Mouse (Mus musculus) MN1 (cell line): ENCODE data around the gene Myh3.

ENCODE experiments used
- DNase-seq: peaks from one replicate; pipeline ENCODE4 v3.0.0-alpha.2; 2016; ENCODE audit warnings: low spot score

Myh3 gene

DNA sequence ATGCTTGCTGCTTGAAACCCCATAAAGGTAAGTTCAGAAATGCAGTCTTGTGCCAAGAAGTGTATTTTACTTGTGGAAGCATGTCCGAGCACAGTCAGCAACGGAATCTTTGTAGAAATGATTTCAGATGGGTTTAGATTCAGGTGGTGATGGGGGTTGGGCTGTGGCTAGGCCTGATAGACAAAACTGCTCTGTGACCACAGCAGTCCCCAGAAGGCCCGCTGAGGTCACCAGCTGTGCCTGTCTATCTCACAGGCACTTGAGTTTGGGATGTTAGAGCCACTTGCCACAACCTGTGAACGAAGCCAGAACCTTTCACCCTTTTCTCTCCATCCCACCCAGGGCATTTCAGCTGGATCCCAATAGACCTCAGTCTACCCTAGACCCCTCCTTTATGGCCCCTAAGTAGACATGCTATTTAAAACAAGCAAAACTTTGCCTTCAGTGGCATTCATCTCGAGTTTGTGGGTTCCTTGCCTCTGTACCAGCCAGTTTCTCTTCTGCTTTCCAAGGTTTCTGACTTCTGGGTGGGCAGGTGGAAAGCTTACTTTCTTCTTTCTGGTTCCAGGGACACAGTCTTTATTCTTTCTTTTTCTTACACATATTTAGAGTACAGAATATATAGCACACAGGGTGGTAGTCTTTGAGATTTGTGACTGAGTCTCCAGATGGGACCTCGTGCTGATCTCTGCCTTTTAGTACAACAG is 66.6 kb downstream of the Myh3 start:
- DNase-seq, result no peak

DNA sequence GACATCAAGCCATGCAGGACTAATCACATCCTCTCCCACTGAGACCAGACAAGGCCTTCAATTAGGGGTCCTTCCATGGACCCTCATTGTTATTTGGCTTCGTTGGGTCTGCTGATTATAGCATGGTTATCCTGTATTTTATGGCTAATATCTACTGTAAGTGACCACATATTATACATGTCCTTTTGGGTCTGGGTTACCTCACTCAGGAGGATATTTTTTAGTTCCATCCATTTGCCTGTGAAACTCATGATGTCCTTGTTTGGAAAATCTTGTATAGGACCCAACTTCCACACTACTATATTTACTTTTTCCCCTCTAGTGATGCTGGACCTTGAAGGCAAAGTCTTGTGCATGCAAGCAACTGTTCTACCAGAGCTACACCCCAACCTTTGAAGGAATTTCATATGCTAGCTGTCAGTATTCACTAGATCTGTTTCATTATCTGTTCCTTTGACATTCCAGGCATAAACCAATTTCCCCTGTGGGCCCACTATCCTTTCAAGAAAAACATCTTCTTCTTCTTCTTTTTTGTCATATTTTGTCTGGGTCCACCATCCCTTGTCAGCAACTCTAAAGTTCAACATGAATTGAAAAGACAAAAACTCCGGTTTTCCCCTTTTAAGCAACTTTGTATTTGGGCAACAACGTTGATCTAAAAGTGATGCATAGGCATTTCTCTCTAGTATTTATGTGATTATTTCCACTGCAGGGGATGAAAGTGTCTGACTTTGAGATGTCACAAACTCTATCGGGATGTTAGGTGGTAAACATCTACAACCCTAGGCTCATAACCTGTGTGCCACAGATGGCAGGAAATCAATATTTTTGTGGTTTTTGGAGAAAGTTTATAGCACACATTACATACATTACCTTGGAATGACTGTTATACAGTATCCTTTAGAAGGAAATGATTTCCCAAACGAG is 67.6 kb downstream of the Myh3 start:
- DNase-seq, result no peak

DNA sequence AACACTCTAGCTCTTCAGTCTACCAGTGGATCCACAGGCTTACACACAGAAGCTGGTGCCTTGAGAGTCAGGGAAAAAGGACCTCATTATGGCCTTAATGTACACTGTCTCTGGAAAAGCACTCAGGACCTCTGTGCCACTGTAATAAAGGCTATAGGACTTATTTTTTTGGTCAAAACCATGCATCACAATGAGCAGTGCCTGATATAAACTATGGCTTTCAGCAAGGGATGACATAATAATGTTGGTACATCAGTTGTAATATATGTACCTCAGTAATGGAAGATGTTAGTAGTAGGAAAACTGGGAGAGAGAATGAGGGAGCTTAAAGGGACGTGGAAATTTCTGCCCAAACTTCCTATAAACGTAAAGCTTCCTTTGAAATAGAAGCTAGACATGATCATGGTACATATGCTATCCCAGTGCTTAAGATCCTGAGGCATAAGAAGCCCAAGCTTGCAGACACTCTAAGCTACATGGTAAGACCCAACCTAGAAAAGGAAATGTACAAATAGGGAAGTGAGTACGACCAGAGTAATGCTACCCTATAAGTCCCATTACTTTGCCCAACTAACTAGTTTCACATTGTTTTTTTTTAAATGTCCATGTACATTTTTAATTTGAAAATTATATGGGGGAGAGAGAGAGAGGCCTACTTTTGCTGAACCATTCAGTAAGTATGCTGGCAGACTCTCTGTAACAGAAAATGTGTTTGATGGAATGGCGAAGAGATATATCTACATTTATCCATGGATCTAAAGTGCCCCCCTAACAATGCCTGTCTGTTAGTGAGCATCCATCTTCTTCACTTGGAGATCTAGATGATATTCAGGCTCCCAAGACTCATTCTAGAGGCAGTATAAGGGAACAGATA is 68.5 kb downstream of the Myh3 start:
- no peak for DNase-seq

DNA sequence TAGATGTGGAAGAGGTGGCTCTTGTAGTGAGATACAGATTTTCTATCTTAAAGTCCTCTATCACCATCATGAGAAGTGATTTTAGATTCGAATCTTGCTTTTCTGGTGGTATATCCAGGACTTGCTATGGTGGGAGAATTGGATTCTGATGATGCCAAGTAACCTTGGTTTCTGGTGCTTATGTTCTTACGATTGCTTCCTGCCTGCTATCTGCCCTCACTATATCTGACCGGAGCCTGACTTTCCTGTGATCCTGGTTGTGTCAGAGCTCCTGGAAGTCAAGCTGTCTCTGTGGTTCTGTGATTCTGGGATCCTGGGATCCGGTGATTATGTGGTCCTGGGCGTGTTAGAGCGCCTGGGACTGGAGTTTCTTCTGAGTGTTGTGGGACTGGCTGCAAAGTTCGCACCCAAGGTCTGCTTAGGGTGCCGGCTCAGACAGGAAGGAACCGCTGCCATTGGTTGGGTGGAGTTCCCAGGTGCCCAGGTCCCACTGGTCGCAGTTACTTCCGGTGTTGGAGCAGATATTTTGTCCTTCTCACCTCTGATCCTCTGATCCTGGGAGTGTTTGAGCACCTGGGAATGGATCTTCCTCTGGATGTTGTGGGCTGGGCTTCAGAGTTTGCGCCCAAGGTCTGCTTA is 69.3 kb downstream of the Myh3 start:
- DNase-seq, result no peak

DNA sequence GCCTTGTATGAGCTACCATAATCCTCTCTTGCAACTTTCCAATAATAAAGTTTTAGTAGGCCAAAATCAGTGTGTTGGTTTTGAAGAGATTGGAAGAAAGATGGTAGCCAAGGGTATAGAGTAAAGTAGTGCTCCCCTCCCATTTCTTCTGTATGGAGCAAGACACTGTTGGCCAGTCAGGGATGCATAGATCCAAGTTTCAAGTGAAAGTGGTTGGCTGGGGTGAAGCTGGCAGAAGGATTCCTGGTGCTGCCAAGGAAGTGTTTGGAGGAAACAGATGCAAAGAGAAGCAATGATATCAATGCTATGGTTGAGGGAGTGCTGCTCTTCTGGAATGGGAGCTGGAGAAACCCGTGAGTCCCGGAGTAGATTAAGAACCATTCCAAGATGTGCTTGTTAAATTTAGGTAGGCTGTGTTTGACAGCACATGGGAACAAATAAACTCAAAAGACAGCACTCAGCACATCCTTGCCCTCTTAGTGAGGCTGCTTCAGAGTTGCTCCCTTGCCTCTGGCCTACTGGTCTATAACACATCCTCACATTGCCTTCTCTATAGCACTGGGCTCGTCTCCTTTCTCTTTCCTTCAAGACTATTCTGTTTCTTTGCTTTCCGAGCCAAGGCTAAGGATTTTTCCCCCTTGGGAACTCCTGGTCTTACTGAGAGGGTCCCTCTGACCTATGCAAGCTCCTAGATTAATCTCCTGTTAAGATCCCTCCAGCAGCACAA is 70.3 kb downstream of the Myh3 start:
- no peak for DNase-seq

DNA sequence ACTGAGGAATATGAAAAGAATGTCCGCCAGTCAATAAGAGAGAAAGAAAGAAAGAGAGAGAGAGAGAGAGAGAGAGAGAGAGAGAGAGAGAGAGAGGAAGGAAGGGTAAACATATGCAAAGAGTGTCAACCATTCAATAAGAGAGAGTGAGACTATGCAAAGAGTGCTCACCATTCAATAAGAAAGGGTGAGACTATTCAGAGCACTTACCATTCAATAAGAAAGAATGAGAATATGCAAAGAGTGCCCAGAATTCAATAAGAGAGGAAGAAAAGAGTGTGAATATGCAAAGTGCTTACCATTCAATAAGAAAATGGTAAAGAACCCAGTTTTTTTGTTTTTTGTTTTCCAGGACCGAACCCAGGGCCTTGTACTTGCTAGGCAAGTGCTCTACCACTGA is 72.1 kb downstream of the Myh3 start:
- DNase-seq, result no peak

DNA sequence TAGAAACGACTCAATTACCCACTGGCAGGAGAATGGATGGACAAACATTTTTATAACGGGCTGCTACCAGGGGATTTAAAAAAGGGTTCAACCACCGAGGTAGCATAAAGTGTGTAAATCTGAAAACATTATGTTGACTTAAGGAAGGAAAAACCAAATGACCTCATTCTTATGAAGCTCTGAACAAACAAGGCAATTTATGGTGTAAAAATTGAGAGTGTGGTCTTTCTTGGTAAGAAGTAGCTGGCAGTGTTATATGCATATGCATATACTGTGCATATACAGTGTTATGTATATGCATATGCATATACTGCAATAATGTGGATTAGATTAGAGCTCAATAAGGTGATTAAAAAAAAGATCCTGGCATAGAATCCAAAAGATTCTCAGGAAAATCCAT is 73.1 kb downstream of the Myh3 start:
- no peak for DNase-seq
